Comparison of ENCODE assay signal across 11 mouse cellular contexts in genomic region chr11:77743966-77744365, GRCm38 (mm10). TPM values are rescaled to one million over a fixed set of nuclear protein-coding genes. Genes with fewer than 3 reads are reported as not detected.
A peak's percentile ranks its signal among the peaks of the same experiment; 100 is the strongest.
DNase-seq lines count a peak whose midpoint lies in the region; ATAC-seq and TF ChIP-seq lines count a peak whose summit lies in the region.
"Had no signal": no experiment of that assay in that cellular context is flagged by ENCODE, and none has a peak within 500 bp of the region (broad histone marks: within the 10 kb centered on the region; RNA-seq: fewer than 3 reads in every experiment).

No protein-coding gene starts in this region.

- no peak overlapping the region for H3K4me2 ChIP-seq in forebrain, embryonic 13.5 days
- H3K4me2 ChIP-seq: lung, embryonic 15.5 days had no signal

- peak; percentile 4; the same call in 1 of the 2 replicates for TF ChIP-seq CTCF in embryonic fibroblast, embryonic 13.5 days (IDR thresholded peaks at IDR 0.05; ENCODE audit: borderline replicate concordance, insufficient read depth, low read length)

- ATAC-seq in CD4-positive, CD25-positive, alpha-beta regulatory T cell, adult 4 months, result no peak
- ATAC-seq in forebrain, embryonic 13.5 days, result no peak

- peak; percentile 58 for DNase-seq in CD4-positive, CD25-positive, alpha-beta regulatory T cell, adult 2 months (ENCODE audit: low read depth, low spot score)
- DNase-seq in right cerebral cortex, adult 18-20 months, result peak; percentile 22
- DNase-seq in right cerebral cortex, postnatal 36 days (ENCODE audit: low spot score in 2 of 2), result no peak
- DNase-seq in lung, postnatal 14 days, result peak; percentile 64
- DNase-seq in yolk sac, embryonic 10.5 days (ENCODE audit: low spot score), result no peak

- H3K4me3 ChIP-seq in embryonic fibroblast, embryonic 13.5 days (ENCODE audit: insufficient read depth, low read length), result no peak overlapping the region
- H3K4me3 ChIP-seq in forebrain, embryonic 13.5 days, result no peak overlapping the region
- H3K4me3 ChIP-seq: erythroblast, embryonic 14.5 days; lung, embryonic 15.5 days had no signal

- H3K9me3 ChIP-seq in forebrain, embryonic 13.5 days (replicated peaks), result no peaks in the 10 kb centered on the region
- H3K9me3 ChIP-seq: lung, embryonic 15.5 days had no signal

- WGBS in forebrain, embryonic 13.5 days, result 37% methylated on average over 6 of the region's 6 CpGs

- no peak for TF ChIP-seq POLR2A in embryonic fibroblast, embryonic 13.5 days (IDR thresholded peaks at IDR 0.05; ENCODE audit: low read depth, low read length)

- no peaks in the 10 kb centered on the region for H3K36me3 ChIP-seq in forebrain, embryonic 13.5 days (ENCODE audit: poor library complexity, severe bottlenecking)
- H3K36me3 ChIP-seq: lung, embryonic 15.5 days had no signal

- H3K4me1 ChIP-seq in embryonic fibroblast, embryonic 13.5 days (ENCODE audit: control insufficient read depth, insufficient read depth, low read length), result no peaks in the 10 kb centered on the region
- H3K4me1 ChIP-seq in forebrain, embryonic 13.5 days, result no peaks in the 10 kb centered on the region
- H3K4me1 ChIP-seq: lung, embryonic 15.5 days had no signal

- H3K27ac ChIP-seq in embryonic fibroblast, embryonic 13.5 days (ENCODE audit: insufficient read depth, low read length), result no peak overlapping the region
- H3K27ac ChIP-seq in forebrain, embryonic 13.5 days, result no peak overlapping the region
- H3K27ac ChIP-seq: lung, embryonic 15.5 days had no signal

- H3K27me3 ChIP-seq in forebrain, embryonic 13.5 days, result no peaks in the 10 kb centered on the region
- H3K27me3 ChIP-seq: lung, embryonic 15.5 days had no signal

- H3K9ac ChIP-seq in forebrain, embryonic 13.5 days, result no peak overlapping the region
- H3K9ac ChIP-seq: lung, embryonic 15.5 days had no signal

RNA-seq across cellular contexts. Expression of gene Cryba1, which starts 18.9 kb away (rescaled TPM):
- not detected for polyA plus RNA-seq in CD4-positive, CD25-positive, alpha-beta regulatory T cell, adult 4 months (2017; shearing (Covaris generic))
- polyA plus RNA-seq in embryonic fibroblast, embryonic 13.5 days (2011; ENCODE audit: insufficient read length, low read depth, missing spikeins), result not detected in 2 replicates
- 0.76 and 1.7 TPM in 2 replicates for polyA plus RNA-seq in forebrain, embryonic 13.5 days (2015; fragmentation: Nextera tagmentation; extraction: Ambion mirVana)
- polyA plus RNA-seq: erythroblast, embryonic 14.5 days; lung, embryonic 15.5 days; stomach, embryonic 14.5 days had no signal

RNA-seq across cellular contexts. Expression of gene Myo18a, which starts 19.1 kb away (rescaled TPM):
- polyA plus RNA-seq in CD4-positive, CD25-positive, alpha-beta regulatory T cell, adult 4 months (2017; shearing (Covaris generic)), result 10 to 100 TPM; 21.4 to 28.9 TPM
- polyA plus RNA-seq in embryonic fibroblast, embryonic 13.5 days (2011; ENCODE audit: insufficient read length, low read depth, missing spikeins), result 16.2 and 20.1 TPM in 2 replicates
- 38.2 and 48.1 TPM in 2 replicates for polyA plus RNA-seq in forebrain, embryonic 13.5 days (2015; fragmentation: Nextera tagmentation; extraction: Ambion mirVana)

RNA-seq across cellular contexts. Expression of gene Gm10277, which starts 43.6 kb away (rescaled TPM):
- under 1 TPM; 0.32 to 0.34 TPM for polyA plus RNA-seq in CD4-positive, CD25-positive, alpha-beta regulatory T cell, adult 4 months (2017; shearing (Covaris generic))
- polyA plus RNA-seq in embryonic fibroblast, embryonic 13.5 days (2011; ENCODE audit: insufficient read length, low read depth, missing spikeins), result not detected in 2 replicates
- polyA plus RNA-seq in forebrain, embryonic 13.5 days (2015; fragmentation: Nextera tagmentation; extraction: Ambion mirVana), result 2.9 and 3.2 TPM in 2 replicates
- polyA plus RNA-seq: erythroblast, embryonic 14.5 days had no signal

RNA-seq across cellular contexts. Expression of gene Nufip2, which starts 58.0 kb away (rescaled TPM):
- 10 to 100 TPM; 20.4 to 21.6 TPM for polyA plus RNA-seq in CD4-positive, CD25-positive, alpha-beta regulatory T cell, adult 4 months (2017; shearing (Covaris generic))
- 76.8 and 87.1 TPM in 2 replicates for polyA plus RNA-seq in embryonic fibroblast, embryonic 13.5 days (2011; ENCODE audit: insufficient read length, low read depth, missing spikeins)
- polyA plus RNA-seq in forebrain, embryonic 13.5 days (2015; fragmentation: Nextera tagmentation; extraction: Ambion mirVana), result 4.3 and 5.0 TPM in 2 replicates

Comparison
In these comparisons a context has a peak if more than half of its experiments do, and no peak if none do; other contexts are left out.
1. DNase-seq: peak in CD4-positive, CD25-positive, alpha-beta regulatory T cell, adult 2 months (single experiment), right cerebral cortex, adult 18-20 months (single experiment) and lung, postnatal 14 days (single experiment); none in right cerebral cortex, postnatal 36 days (0 of 2) and yolk sac, embryonic 10.5 days (single experiment).